9 mouse cellular contexts compared by ENCODE assay signal in genomic region chr10:128362568-128362967, GRCm38 (mm10). TPM values are rescaled to one million over a fixed set of nuclear protein-coding genes. Genes with fewer than 3 reads are reported as not detected.
A peak's percentile ranks its signal among the peaks of the same experiment; 100 is the strongest.
DNase-seq lines count a peak whose midpoint lies in the region; ATAC-seq and TF ChIP-seq lines count a peak whose summit lies in the region.
"Had no signal": no experiment of that assay in that cellular context is flagged by ENCODE, and none has a peak within 500 bp of the region (broad histone marks: within the 10 kb centered on the region; RNA-seq: fewer than 3 reads in every experiment).

No protein-coding gene starts in this region.

- 0 out of 2 replicates have a peak, but pooled peaks have one; percentile 42 for ATAC-seq in frontal cortex, adult (ENCODE audit: low TSS enrichment)
- peak; percentile 26; the same call in 1 of the 2 replicates for ATAC-seq in embryonic facial prominence, embryonic 14.5 days (ENCODE audit: low read depth)
- ATAC-seq in lung, postnatal 0 days = peak; percentile 37; the same call in 1 of the 2 replicates

- DNase-seq in frontal cortex, postnatal 10 days (ENCODE audit: low spot score in 2 of 2) = no peak
- peak; percentile 51 for DNase-seq in testis, postnatal 10 days (ENCODE audit: low spot score)
- DNase-seq in testis, postnatal 14 days (ENCODE audit: low spot score) = no peak
- peak; percentile 74 for DNase-seq in embryonic facial prominence, embryonic 14.5 days (ENCODE audit: low spot score)
- DNase-seq in lung, postnatal 0 days (ENCODE audit: low spot score) = peak; percentile 44
- no peak for DNase-seq in layer of hippocampus, adult 8-10 months (ENCODE audit: low spot score in 2 of 2)
- no peak for DNase-seq in urinary bladder, postnatal 36 days (ENCODE audit: low spot score in 2 of 2)

- peaks cover under 1% of the 10 kb centered on the region; the same call in 1 of the 2 replicates for H3K4me1 ChIP-seq in embryonic facial prominence, embryonic 14.5 days (ENCODE audit: control insufficient read depth, insufficient read depth, low read length)
- H3K4me1 ChIP-seq in lung, postnatal 0 days (ENCODE audit: insufficient read depth, low read depth, low read length) = peaks cover 1% of the 10 kb centered on the region; the same call in 1 of the 2 replicates

- no peak overlapping the region for H3K4me3 ChIP-seq in embryonic facial prominence, embryonic 14.5 days (ENCODE audit: low read depth, low read length)
- H3K4me3 ChIP-seq in lung, postnatal 0 days (ENCODE audit: low read depth, low read length) = no peak overlapping the region
- H3K4me3 ChIP-seq: neural tube, embryonic 13.5 days had no signal

- TF ChIP-seq CTCF in lung, postnatal 0 days (IDR thresholded peaks at IDR 0.05) = peak; percentile 72

- no peak for TF ChIP-seq EP300 in lung, postnatal 0 days (IDR thresholded peaks at IDR 0.05)

- 54% methylated on average over 3 of the region's 3 CpGs for WGBS in embryonic facial prominence, embryonic 14.5 days
- 37% methylated on average over 3 of the region's 3 CpGs for WGBS in lung, postnatal 0 days

- H3K9me3 ChIP-seq in embryonic facial prominence, embryonic 14.5 days (ENCODE audit: control insufficient read depth, low read length) = no peaks in the 10 kb centered on the region
- no peaks in the 10 kb centered on the region for H3K9me3 ChIP-seq in lung, postnatal 0 days (ENCODE audit: low read length)
- H3K9me3 ChIP-seq: neural tube, embryonic 13.5 days had no signal

- no peak overlapping the region for H3K27ac ChIP-seq in embryonic facial prominence, embryonic 14.5 days (replicated peaks; ENCODE audit: low read depth, low read length)
- no peak overlapping the region for H3K27ac ChIP-seq in lung, postnatal 0 days (ENCODE audit: low read length)
- H3K27ac ChIP-seq: neural tube, embryonic 13.5 days had no signal

- H3K4me2 ChIP-seq in embryonic facial prominence, embryonic 14.5 days (ENCODE audit: low read depth, low read length) = no peak overlapping the region
- no peak overlapping the region for H3K4me2 ChIP-seq in lung, postnatal 0 days (replicated peaks; ENCODE audit: low read depth, low read length)
- H3K4me2 ChIP-seq: neural tube, embryonic 13.5 days had no signal

- H3K9ac ChIP-seq in embryonic facial prominence, embryonic 14.5 days (ENCODE audit: low read depth, low read length) = no peak overlapping the region
- no peak overlapping the region for H3K9ac ChIP-seq in lung, postnatal 0 days (replicated peaks; ENCODE audit: low read depth)
- H3K9ac ChIP-seq: neural tube, embryonic 13.5 days had no signal

- peaks cover 71% of the 10 kb centered on the region for H3K36me3 ChIP-seq in embryonic facial prominence, embryonic 14.5 days (ENCODE audit: control insufficient read depth, insufficient read depth, low read length)
- peaks cover 27% of the 10 kb centered on the region for H3K36me3 ChIP-seq in lung, postnatal 0 days (ENCODE audit: insufficient read depth, low read length)

- no peaks in the 10 kb centered on the region for H3K27me3 ChIP-seq in embryonic facial prominence, embryonic 14.5 days (replicated peaks; ENCODE audit: control insufficient read depth, insufficient read depth, low read length)
- H3K27me3 ChIP-seq in lung, postnatal 0 days (replicated peaks; ENCODE audit: insufficient read depth, low read length) = no peaks in the 10 kb centered on the region
- H3K27me3 ChIP-seq: neural tube, embryonic 13.5 days had no signal

RNA-seq across cellular contexts. Expression of gene Coq10a, which starts 6.2 kb away (rescaled TPM):
- 15.6 and 16.8 TPM in 2 replicates for polyA plus RNA-seq in embryonic facial prominence, embryonic 14.5 days (2014; fragmentation: Nextera tagmentation; extraction: Ambion mirVana)
- polyA plus RNA-seq in lung, postnatal 0 days (2015; fragmentation: Nextera tagmentation; extraction: Ambion mirVana) = 16.4 and 19.9 TPM in 2 replicates
- total RNA-seq in layer of hippocampus, adult 8-10 months (2022) = 10 to 100 TPM; 47.5 to 57.4 (median 51.9) TPM

RNA-seq across cellular contexts. Expression of gene Ankrd52, which starts 14.3 kb away (rescaled TPM):
- polyA plus RNA-seq in embryonic facial prominence, embryonic 14.5 days (2014; fragmentation: Nextera tagmentation; extraction: Ambion mirVana) = 11.9 and 12.7 TPM in 2 replicates
- polyA plus RNA-seq in lung, postnatal 0 days (2015; fragmentation: Nextera tagmentation; extraction: Ambion mirVana) = 4.2 and 4.9 TPM in 2 replicates
- total RNA-seq in layer of hippocampus, adult 8-10 months (2022) = 10 to 100 TPM; 46.3 to 57.3 (median 50.2) TPM

RNA-seq across cellular contexts. Expression of gene Cs, which starts 25.0 kb away (rescaled TPM):
- polyA plus RNA-seq in embryonic facial prominence, embryonic 14.5 days (2014; fragmentation: Nextera tagmentation; extraction: Ambion mirVana) = 199 and 201 TPM in 2 replicates
- 85.4 and 85.8 TPM in 2 replicates for polyA plus RNA-seq in lung, postnatal 0 days (2015; fragmentation: Nextera tagmentation; extraction: Ambion mirVana)
- total RNA-seq in layer of hippocampus, adult 8-10 months (2022) = 100 to 1,000 TPM; 221 to 231 (median 224) TPM

RNA-seq across cellular contexts. Expression of gene Slc39a5, which starts 38.5 kb away (rescaled TPM):
- polyA plus RNA-seq in embryonic facial prominence, embryonic 14.5 days (2014; fragmentation: Nextera tagmentation; extraction: Ambion mirVana) = 0.11 and 0.13 TPM in 2 replicates
- 0.15 TPM in 1 of 2 replicates, not detected in the other for polyA plus RNA-seq in lung, postnatal 0 days (2015; fragmentation: Nextera tagmentation; extraction: Ambion mirVana)
- total RNA-seq in layer of hippocampus, adult 8-10 months (2022) = under 1 TPM in 3 of 4 experiments, not detected in 1; 0.35 to 0.45 (median 0.43) TPM
- polyA plus RNA-seq: neural tube, embryonic 13.5 days had no signal

RNA-seq across cellular contexts. Expression of gene Cnpy2, which starts 40.3 kb away (rescaled TPM):
- 350 and 364 TPM in 2 replicates for polyA plus RNA-seq in embryonic facial prominence, embryonic 14.5 days (2014; fragmentation: Nextera tagmentation; extraction: Ambion mirVana)
- 243 and 244 TPM in 2 replicates for polyA plus RNA-seq in lung, postnatal 0 days (2015; fragmentation: Nextera tagmentation; extraction: Ambion mirVana)
- 10 to 100 TPM; 69.2 to 89.4 (median 82.4) TPM for total RNA-seq in layer of hippocampus, adult 8-10 months (2022)

Comparison
In these comparisons a context has a peak if more than half of its experiments do, and no peak if none do; other contexts are left out.
1. DNase-seq: peak in testis, postnatal 10 days (single experiment), embryonic facial prominence, embryonic 14.5 days (single experiment) and lung, postnatal 0 days (single experiment); none in frontal cortex, postnatal 10 days (0 of 2), testis, postnatal 14 days (single experiment), layer of hippocampus, adult 8-10 months (0 of 2) and urinary bladder, postnatal 36 days (0 of 2).
2. Peak in every context shown above with its lines, with median percentiles within 50 percentile points of each other: ATAC-seq.